Mouse (Mus musculus): ENCODE measurements around the gene Podn. TPM values are rescaled to one million over a fixed set of nuclear protein-coding genes. Genes with fewer than 3 reads are reported as not detected.

The Podn gene
- polyA plus RNA-seq, 1 experiment from 2014 or later = 0.10 TPM

GRCm38 (mm10) chr4:108072086-108072485, 24.2 kb downstream of the Podn start:
- WGBS = 96% methylated on average over 3 of the region's 3 CpGs
- peaks cover 12% of the 10 kb centered on the region for H3K36me3 ChIP-seq (replicated peaks)

GRCm38 (mm10) chr4:108071235-108071901, 24.9 kb downstream of the Podn start:
- 2% methylated on average over 26 of the region's 26 CpGs for WGBS
- no peaks in the 10 kb centered on the region for H3K27me3 ChIP-seq (ENCODE audit: poor library complexity, severe bottlenecking)
- peaks cover 15% of the 10 kb centered on the region for H3K36me3 ChIP-seq (replicated peaks)
- H3K9me3 ChIP-seq = no peaks in the 10 kb centered on the region
- peak overlapping the region; percentile 83 for H3K27ac ChIP-seq
- H3K4me1 ChIP-seq = peaks cover 21% of the 10 kb centered on the region
- peak overlapping the region; percentile 65 for H3K4me3 ChIP-seq
- peak; percentile 94 for DNase-seq (ENCODE audit: extremely low spot score, low spot score)

More at GRCm38 (mm10) chr4:108072086-108072485, 24.2 kb downstream of the Podn start:
- H3K4me3 ChIP-seq = no peak overlapping the region
- DNase-seq (ENCODE audit: extremely low spot score, low spot score) = no peak
- H3K27me3 ChIP-seq (ENCODE audit: poor library complexity, severe bottlenecking) = no peaks in the 10 kb centered on the region
- H3K9me3 ChIP-seq = no peaks in the 10 kb centered on the region
- peaks cover 21% of the 10 kb centered on the region for H3K4me1 ChIP-seq
- no peak overlapping the region for H3K27ac ChIP-seq

GRCm38 (mm10) chr4:108070723-108071122, 25.5 kb downstream of the Podn start:
- Histone ChIP-seq H3K9me3 (no peaks in the 10 kb centered on the region), H3K4me3 (peak overlapping the region; percentile 65), H3K27ac (peak overlapping the region; percentile 83), H3K36me3 (replicated peaks) (peaks cover 22% of the 10 kb centered on the region), H3K4me1 (peaks cover 21% of the 10 kb centered on the region), H3K27me3 (ENCODE audit: poor library complexity, severe bottlenecking) (no peaks in the 10 kb centered on the region)
- 12% methylated on average over 8 of the region's 8 CpGs for WGBS
- DNase-seq (ENCODE audit: extremely low spot score, low spot score) = no peak

- H3K4me1 ChIP-seq = peaks cover 21% of the 10 kb centered on the region
- DNase-seq (ENCODE audit: extremely low spot score, low spot score) = no peak
- H3K27me3 ChIP-seq (ENCODE audit: poor library complexity, severe bottlenecking) = no peaks in the 10 kb centered on the region
- H3K9me3 ChIP-seq = no peaks in the 10 kb centered on the region
- peaks cover 26% of the 10 kb centered on the region for H3K36me3 ChIP-seq (replicated peaks)
- H3K27ac ChIP-seq = peak overlapping the region; percentile 83
- peak overlapping the region; percentile 65 for H3K4me3 ChIP-seq
- 78% methylated on average over 4 of the region's 4 CpGs for WGBS
Observed at GRCm38 (mm10) chr4:108070286-108070685, 26.0 kb downstream of the Podn start.

GRCm38 (mm10) chr4:108068081-108068480, 28.2 kb downstream of the Podn start:
- 89% methylated on average over 2 of the region's 2 CpGs for WGBS
- Histone ChIP-seq H3K27me3 (ENCODE audit: poor library complexity, severe bottlenecking) (no peaks in the 10 kb centered on the region), H3K4me3 (no peak overlapping the region), H3K9me3 (no peaks in the 10 kb centered on the region), H3K36me3 (replicated peaks) (peaks cover 37% of the 10 kb centered on the region), H3K27ac (no peak overlapping the region), H3K4me1 (peaks cover 21% of the 10 kb centered on the region)
- DNase-seq (ENCODE audit: extremely low spot score, low spot score) = no peak

GRCm38 (mm10) chr4:108067261-108067660, 29.0 kb downstream of the Podn start:
- Histone ChIP-seq H3K9me3 (peaks cover 3% of the 10 kb centered on the region; the same call in 1 of the 2 replicates), H3K4me3 (no peak overlapping the region), H3K36me3 (replicated peaks) (peaks cover 46% of the 10 kb centered on the region), H3K4me1 (peaks cover 21% of the 10 kb centered on the region), H3K27me3 (ENCODE audit: poor library complexity, severe bottlenecking) (no peaks in the 10 kb centered on the region), H3K27ac (no peak overlapping the region)
- DNase-seq (ENCODE audit: extremely low spot score, low spot score) = no peak
- 92% methylated on average over 7 of the region's 7 CpGs for WGBS

GRCm38 (mm10) chr4:108066569-108066968, 29.7 kb downstream of the Podn start:
- H3K27ac ChIP-seq = no peak overlapping the region
- no peaks in the 10 kb centered on the region for H3K27me3 ChIP-seq (ENCODE audit: poor library complexity, severe bottlenecking)
- peaks cover 21% of the 10 kb centered on the region for H3K4me1 ChIP-seq
- H3K9me3 ChIP-seq = peaks cover 4% of the 10 kb centered on the region; the same call in 1 of the 2 replicates
- WGBS = 93% methylated on average over 4 of the region's 4 CpGs
- H3K36me3 ChIP-seq (replicated peaks) = peaks cover 51% of the 10 kb centered on the region
- no peak for DNase-seq (ENCODE audit: extremely low spot score, low spot score)
- H3K4me3 ChIP-seq = no peak overlapping the region

- peaks cover 21% of the 10 kb centered on the region for H3K4me1 ChIP-seq
- DNase-seq (ENCODE audit: extremely low spot score, low spot score) = no peak
- no peaks in the 10 kb centered on the region for H3K27me3 ChIP-seq (ENCODE audit: poor library complexity, severe bottlenecking)
- H3K4me3 ChIP-seq = no peak overlapping the region
- no peak overlapping the region for H3K27ac ChIP-seq
- H3K9me3 ChIP-seq = peaks cover 4% of the 10 kb centered on the region; the same call in 1 of the 2 replicates
- 80% methylated on average over 2 of the region's 2 CpGs for WGBS
- peaks cover 60% of the 10 kb centered on the region for H3K36me3 ChIP-seq (replicated peaks)
Observed at GRCm38 (mm10) chr4:108065176-108065844, 30.9 kb downstream of the Podn start.

GRCm38 (mm10) chr4:108063616-108064015, 32.6 kb downstream of the Podn start:
- WGBS = 89% methylated on average over 6 of the region's 6 CpGs
- peaks cover 73% of the 10 kb centered on the region for H3K36me3 ChIP-seq (replicated peaks)
- H3K4me1 ChIP-seq = peaks cover 18% of the 10 kb centered on the region
- no peaks in the 10 kb centered on the region for H3K27me3 ChIP-seq (ENCODE audit: poor library complexity, severe bottlenecking)
- H3K27ac ChIP-seq = no peak overlapping the region
- H3K4me3 ChIP-seq = no peak overlapping the region
- no peak for DNase-seq (ENCODE audit: extremely low spot score, low spot score)
- H3K9me3 ChIP-seq = peaks cover 4% of the 10 kb centered on the region; the same call in 1 of the 2 replicates

- Histone ChIP-seq H3K9me3 (peaks cover 4% of the 10 kb centered on the region; the same call in 1 of the 2 replicates), H3K4me3 (no peak overlapping the region), H3K27me3 (ENCODE audit: poor library complexity, severe bottlenecking) (no peaks in the 10 kb centered on the region), H3K4me1 (peaks cover 18% of the 10 kb centered on the region), H3K27ac (no peak overlapping the region), H3K36me3 (replicated peaks) (peaks cover 74% of the 10 kb centered on the region)
- DNase-seq (ENCODE audit: extremely low spot score, low spot score) = no peak
- 95% methylated on average over 5 of the region's 5 CpGs for WGBS
Observed at GRCm38 (mm10) chr4:108062524-108062923, 33.7 kb downstream of the Podn start.

GRCm38 (mm10) chr4:108060774-108061173, 35.5 kb downstream of the Podn start:
- peak overlapping the region; percentile 58; the same call in 1 of the 2 replicates for H3K27ac ChIP-seq
- 86% methylated on average over 4 of the region's 4 CpGs for WGBS
- peaks cover 70% of the 10 kb centered on the region for H3K36me3 ChIP-seq (replicated peaks)
- H3K9me3 ChIP-seq = peaks cover 4% of the 10 kb centered on the region; the same call in 1 of the 2 replicates
- no peak overlapping the region for H3K4me3 ChIP-seq
- DNase-seq (ENCODE audit: extremely low spot score, low spot score) = no peak
- H3K27me3 ChIP-seq (ENCODE audit: poor library complexity, severe bottlenecking) = no peaks in the 10 kb centered on the region
- peaks cover 18% of the 10 kb centered on the region for H3K4me1 ChIP-seq

- H3K27ac ChIP-seq = peak overlapping the region; percentile 82
- no peak for DNase-seq (ENCODE audit: extremely low spot score, low spot score)
- H3K4me1 ChIP-seq = peaks cover 18% of the 10 kb centered on the region
- peaks cover 72% of the 10 kb centered on the region for H3K36me3 ChIP-seq (replicated peaks)
- no peaks in the 10 kb centered on the region for H3K27me3 ChIP-seq (ENCODE audit: poor library complexity, severe bottlenecking)
- 46% methylated on average over 19 of the region's 19 CpGs for WGBS
- peaks cover 4% of the 10 kb centered on the region; the same call in 1 of the 2 replicates for H3K9me3 ChIP-seq
- H3K4me3 ChIP-seq = peak overlapping the region; percentile 23; the same call in 1 of the 2 replicates
Observed at GRCm38 (mm10) chr4:108059601-108060379, 36.5 kb downstream of the Podn start.
